Mouse (Mus musculus) cerebellum, adult 2 months (tissue): ENCODE data around the gene Maml3.

Experiments
- CTCF ChIP-seq: fragments of 200-500 bp; IDR thresholded peaks from 2 replicates; pipeline ENCODE4 v1.5.1; 2011; ENCODE audit warnings: low read depth, mild to moderate bottlenecking, control low read depth, low read length, moderate library complexity, borderline replicate concordance; ENCODE audit not compliant: insufficient read depth
- POLR2A ChIP-seq: fragments of 200-500 bp; IDR thresholded peaks from 2 replicates; pipeline ENCODE4 v1.6.1; 2011; ENCODE audit warnings: low read length, control low read depth, borderline replicate concordance; ENCODE audit not compliant: insufficient read depth

- TF ChIP-seq POLR2A, result no peak
- TF ChIP-seq CTCF, result no peak
Observed at GRCm38 (mm10) chr3:51853610-51854009, 251.3 kb downstream of the Maml3 start.
